Mouse (Mus musculus) ES-Bruce4 (cell line): ENCODE data around the gene Ppp2r2d. TPM values are rescaled to one million over a fixed set of nuclear protein-coding genes. Genes with fewer than 3 reads are reported as not detected.

Experiments
- H3K27ac ChIP-seq: 2 replicates; pipeline ENCODE4 v1.5.1; 2012; ENCODE audit warnings: low read length, inconsistent platforms; ENCODE audit not compliant: insufficient read depth
- H3K27me3 ChIP-seq: 2 replicates; pipeline ENCODE4 v1.6.1; 2012; ENCODE audit warnings: mild to moderate bottlenecking, low read length, inconsistent platforms; ENCODE audit not compliant: control insufficient read depth, poor library complexity, insufficient read depth, severe bottlenecking
- H3K36me3 ChIP-seq: 2 replicates; pipeline ENCODE4 v1.6.1; 2012; ENCODE audit warnings: inconsistent platforms, mild to moderate bottlenecking, low read length, moderate library complexity; ENCODE audit not compliant: control insufficient read depth, poor library complexity, insufficient read depth, severe bottlenecking
- H3K4me1 ChIP-seq: one replicate; pipeline ENCODE4 v1.8.1; 2011; ENCODE audit warnings: low read length; ENCODE audit not compliant: control insufficient read depth, insufficient read depth
- H3K4me3 ChIP-seq: 2 replicates; pipeline ENCODE4 v1.5.1; 2011; ENCODE audit warnings: low read depth, mild to moderate bottlenecking, low read length
- H3K9ac ChIP-seq: 2 replicates; pipeline ENCODE4 v1.6.1; 2012; ENCODE audit warnings: low read depth, mild to moderate bottlenecking, inconsistent platforms; ENCODE audit not compliant: poor library complexity, severe bottlenecking
- H3K9me3 ChIP-seq: replicated peaks from 2 replicates; pipeline ENCODE4 v1.6.1; 2012; ENCODE audit warnings: mild to moderate bottlenecking, low read length, inconsistent platforms; ENCODE audit not compliant: control insufficient read depth, poor library complexity, insufficient read depth, severe bottlenecking
- CTCF ChIP-seq: IDR thresholded peaks from one replicate; pipeline ENCODE4 v1.8.1; 2011; ENCODE audit warnings: low read depth, low read length
- EP300 ChIP-seq: IDR thresholded peaks from 2 replicates; pipeline ENCODE4 v1.6.1; 2011; ENCODE audit warnings: low read depth, low read length; ENCODE audit not compliant: insufficient read depth
- POLR2A ChIP-seq: IDR thresholded peaks from one replicate; pipeline ENCODE4 v1.8.1; 2011; ENCODE audit warnings: low read length; ENCODE audit not compliant: insufficient read depth
- polyA plus RNA-seq: library from polyadenylated mRNA; stranded (reverse); fragments of >200 nt; gene quantifications from 2 replicates; pipeline ENCODE4 v1.2.4, GENCODE M21; 2011; ENCODE audit warnings: low read depth; ENCODE audit not compliant: missing spikeins, insufficient read depth, insufficient read length

The Ppp2r2d gene
- polyA plus RNA-seq, 1 experiment: 88.8 TPM

DNA sequence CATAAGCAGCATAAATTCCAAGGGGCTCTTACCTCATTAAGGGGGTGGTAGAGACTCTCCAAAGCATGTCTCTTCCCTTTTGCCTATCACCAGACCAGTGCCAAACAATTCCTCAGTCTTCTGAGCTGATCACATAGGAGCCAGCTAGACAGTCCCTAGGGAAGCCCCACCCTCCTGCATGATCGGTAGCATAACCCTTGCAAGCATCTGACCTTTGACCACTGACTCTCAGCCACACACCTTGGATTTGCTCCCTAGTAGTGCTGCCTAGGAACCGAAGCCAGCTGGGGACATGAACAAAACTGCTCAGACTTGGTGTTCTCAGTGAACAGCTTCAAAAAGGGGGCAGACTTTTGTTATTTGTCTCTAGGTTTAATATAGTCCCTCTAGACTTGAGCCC, 52.2 kb downstream of the Ppp2r2d start:
- no peaks in the 10 kb centered on the region for H3K9me3 ChIP-seq
- no peaks in the 10 kb centered on the region for H3K27me3 ChIP-seq
- peaks cover 4% of the 10 kb centered on the region for H3K36me3 ChIP-seq
- no peak overlapping the region for H3K27ac ChIP-seq
- peaks cover 2% of the 10 kb centered on the region for H3K4me1 ChIP-seq
- no peak overlapping the region for H3K4me3 ChIP-seq
- TF ChIP-seq EP300 (no peak), POLR2A (no peak), CTCF (no peak)
- H3K9ac ChIP-seq: no peak overlapping the region

GRCm38 (mm10) chr7:138898743-138899142, 52.9 kb downstream of the Ppp2r2d start:
- peaks cover 2% of the 10 kb centered on the region for H3K4me1 ChIP-seq
- no peak overlapping the region for H3K27ac ChIP-seq
- H3K4me3 ChIP-seq: no peak overlapping the region
- H3K9me3 ChIP-seq: no peaks in the 10 kb centered on the region
- no peak for TF ChIP-seq CTCF
- TF ChIP-seq EP300: no peak
- TF ChIP-seq POLR2A: no peak
- no peaks in the 10 kb centered on the region for H3K27me3 ChIP-seq
- H3K36me3 ChIP-seq: peaks cover 4% of the 10 kb centered on the region
- no peak overlapping the region for H3K9ac ChIP-seq

GRCm38 (mm10) chr7:138903886-138904435, 58.1 kb downstream of the Ppp2r2d start:
- H3K9me3 ChIP-seq: no peaks in the 10 kb centered on the region

GRCm38 (mm10) chr7:138906441-138906840, 60.6 kb downstream of the Ppp2r2d start:
- TF ChIP-seq POLR2A (no peak), EP300 (no peak), CTCF (no peak)
- H3K27ac ChIP-seq: no peak overlapping the region

More at GRCm38 (mm10) chr7:138903886-138904435, 58.1 kb downstream of the Ppp2r2d start:
- no peaks in the 10 kb centered on the region for H3K36me3 ChIP-seq
- H3K4me3 ChIP-seq: no peak overlapping the region
- peaks cover 4% of the 10 kb centered on the region for H3K4me1 ChIP-seq
- H3K27me3 ChIP-seq: no peaks in the 10 kb centered on the region
- no peak overlapping the region for H3K9ac ChIP-seq
- no peak overlapping the region for H3K27ac ChIP-seq
- TF ChIP-seq POLR2A (no peak), EP300 (no peak), CTCF (no peak)

GRCm38 (mm10) chr7:138907043-138907442, 61.2 kb downstream of the Ppp2r2d start:
- no peaks in the 10 kb centered on the region for H3K27me3 ChIP-seq
- H3K9me3 ChIP-seq: no peaks in the 10 kb centered on the region
- no peak overlapping the region; the same call in 1 of the 2 replicates for H3K27ac ChIP-seq
- peaks cover 5% of the 10 kb centered on the region for H3K4me1 ChIP-seq
- no peaks in the 10 kb centered on the region for H3K36me3 ChIP-seq
- peak overlapping the region; percentile 89 for H3K4me3 ChIP-seq
- peak; percentile 36; the same call in 1 of the 2 replicates for TF ChIP-seq EP300
- TF ChIP-seq CTCF: no peak
- peak; percentile 61 for TF ChIP-seq POLR2A
- H3K9ac ChIP-seq: no peak overlapping the region

More at GRCm38 (mm10) chr7:138906441-138906840, 60.6 kb downstream of the Ppp2r2d start:
- Histone ChIP-seq H3K4me1 (peaks cover 5% of the 10 kb centered on the region), H3K4me3 (peak overlapping the region; percentile 59), H3K9ac (no peak overlapping the region), H3K9me3 (no peaks in the 10 kb centered on the region), H3K36me3 (no peaks in the 10 kb centered on the region), H3K27me3 (no peaks in the 10 kb centered on the region)

DNA sequence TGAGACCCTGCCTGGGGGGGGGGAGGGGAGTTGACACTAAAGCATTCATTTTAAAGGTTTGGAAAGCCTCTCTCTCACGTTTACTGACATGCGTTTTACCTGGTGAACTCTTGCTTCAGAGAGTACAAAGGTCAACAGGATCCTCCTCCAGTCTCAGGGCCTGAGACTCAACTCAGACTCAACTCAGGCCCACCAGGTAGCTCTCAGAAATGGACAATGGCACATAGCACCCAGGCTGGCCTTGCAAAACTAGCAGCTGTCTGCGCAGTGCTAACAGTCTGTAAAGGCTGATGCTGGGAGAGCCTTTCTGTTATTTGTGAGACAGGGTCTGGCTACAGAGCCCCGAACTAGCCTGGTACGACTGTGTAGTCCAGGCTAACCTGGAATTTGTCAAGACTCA, 62.1 kb downstream of the Ppp2r2d start:
- Histone ChIP-seq H3K36me3 (no peaks in the 10 kb centered on the region), H3K27me3 (no peaks in the 10 kb centered on the region), H3K4me1 (peaks cover 3% of the 10 kb centered on the region), H3K27ac (no peak overlapping the region), H3K9ac (no peak overlapping the region), H3K4me3 (peak overlapping the region; percentile 98), H3K9me3 (no peaks in the 10 kb centered on the region)
- TF ChIP-seq POLR2A (no peak), CTCF (no peak), EP300 (no peak)
